Mouse (Mus musculus) small intestine, adult 2 months (tissue): ENCODE data around the gene Prkag1.

Experiments used
- CTCF ChIP-seq: fragments of 200-500 bp; IDR thresholded peaks from 2 replicates; pipeline ENCODE4 v1.5.1; 2012; ENCODE audit warnings: low read depth, mild to moderate bottlenecking, control low read depth, inconsistent platforms, low read length, moderate library complexity, mixed read lengths; ENCODE audit not compliant: insufficient replicate concordance, insufficient read length; ENCODE audit errors: extremely low read depth
- POLR2A ChIP-seq: fragments of 200-500 bp; IDR thresholded peaks from 2 replicates; pipeline ENCODE4 v1.6.1; 2012; ENCODE audit warnings: low read depth, mild to moderate bottlenecking, control low read depth, inconsistent platforms, low read length, moderate library complexity

- TF ChIP-seq CTCF: no peak
- no peak for TF ChIP-seq POLR2A
These were observed 7.8 kb upstream of the Prkag1 start for GRCm38 (mm10) chr15:98839161-98839560.
